Mouse (Mus musculus): ENCODE measurements around the gene Ssu72.

The Ssu72 gene

GRCm38 (mm10) chr4:155777816-155778215 lies 73.2 kb downstream of the Ssu72 start:
- in situ Hi-C loops (cut with MboI, MseI) = no loop called here

- in situ Hi-C loops (cut with MboI, MseI) = no loop called here
These were observed 74.9 kb downstream of the Ssu72 start for GRCm38 (mm10) chr4:155779498-155779897.

- in situ Hi-C loops (cut with MboI, MseI) = no loop called here
These were observed 76.3 kb downstream of the Ssu72 start for GRCm38 (mm10) chr4:155780895-155781294.
